Mouse (Mus musculus) layer of hippocampus, adult 6 months (tissue): ENCODE measurements around the gene Olfr49. TPM values are rescaled to one million over a fixed set of nuclear protein-coding genes. Genes with fewer than 3 reads are reported as not detected.

Source experiments
- long read RNA-seq, 2 experiments: library from polyadenylated mRNA; unstranded; transcript quantifications; one replicate each; pipeline ENCODE4 v2.0.0; 2019 to 2020
- polyA plus RNA-seq: library from polyadenylated mRNA; unstranded; fragments of <200 nt; fragmentation: Nextera tagmentation; gene quantifications from 2 replicates; pipeline ENCODE4 v1.2.3, GENCODE M21; 2021

Gene Olfr49
- not detected in 2 replicates for polyA plus RNA-seq
- long read RNA-seq, experiment 1: 0 reads
- long read RNA-seq, experiment 2: 0 reads

GRCm38 (mm10) chr14:54284839-54285238, at the start of gene Olfr49:
Gene Olfr49 (minus strand): TSS chr14:54284939.

GRCm38 (mm10) chr14:54253741-54254291, 30.9 kb downstream of the Olfr49 start, which contains the start of the genes Dad1 and Abhd4:
Gene Dad1 (minus strand): TSS chr14:54254104.
Gene Abhd4 (plus strand): TSS chr14:54254188.

Other genes starting within 250 kb of the Olfr49 start
- gene Dad1, start 30.8 kb downstream of the Olfr49 start, polyA plus RNA-seq: 474 and 531 TPM in 2 replicates
- 101 and 104 TPM in 2 replicates for gene Abhd4, start 30.8 kb downstream of the Olfr49 start, polyA plus RNA-seq
- gene Oxa1l, start 75.9 kb upstream of the Olfr49 start, polyA plus RNA-seq: 37.3 and 38.6 TPM in 2 replicates
- gene Slc7a7, start 132.8 kb upstream of the Olfr49 start, polyA plus RNA-seq: 1.9 and 2.3 TPM in 2 replicates
- 440 and 462 TPM in 2 replicates for gene Mrpl52, start 142.0 kb upstream of the Olfr49 start, polyA plus RNA-seq
- gene Mmp14, start 146.7 kb upstream of the Olfr49 start, polyA plus RNA-seq: 5.1 and 5.5 TPM in 2 replicates
- 15.3 and 18.7 TPM in 2 replicates for gene Lrp10, start 179.2 kb upstream of the Olfr49 start, polyA plus RNA-seq
- 20.0 and 23.9 TPM in 2 replicates for gene Rem2, start 191.2 kb upstream of the Olfr49 start, polyA plus RNA-seq
- 40.4 and 43.4 TPM in 2 replicates for gene Prmt5, start 232.6 kb upstream of the Olfr49 start, polyA plus RNA-seq